Mouse (Mus musculus): Measurements from ENCODE around the gene Gm28048. TPM values are rescaled to one million over a fixed set of nuclear protein-coding genes. Genes with fewer than 3 reads are reported as not detected.

The Gm28048 gene
- total and polyA plus RNA-seq, 2 experiments from 2014 or later, result 2.7 TPM; not detected in 1

DNA sequence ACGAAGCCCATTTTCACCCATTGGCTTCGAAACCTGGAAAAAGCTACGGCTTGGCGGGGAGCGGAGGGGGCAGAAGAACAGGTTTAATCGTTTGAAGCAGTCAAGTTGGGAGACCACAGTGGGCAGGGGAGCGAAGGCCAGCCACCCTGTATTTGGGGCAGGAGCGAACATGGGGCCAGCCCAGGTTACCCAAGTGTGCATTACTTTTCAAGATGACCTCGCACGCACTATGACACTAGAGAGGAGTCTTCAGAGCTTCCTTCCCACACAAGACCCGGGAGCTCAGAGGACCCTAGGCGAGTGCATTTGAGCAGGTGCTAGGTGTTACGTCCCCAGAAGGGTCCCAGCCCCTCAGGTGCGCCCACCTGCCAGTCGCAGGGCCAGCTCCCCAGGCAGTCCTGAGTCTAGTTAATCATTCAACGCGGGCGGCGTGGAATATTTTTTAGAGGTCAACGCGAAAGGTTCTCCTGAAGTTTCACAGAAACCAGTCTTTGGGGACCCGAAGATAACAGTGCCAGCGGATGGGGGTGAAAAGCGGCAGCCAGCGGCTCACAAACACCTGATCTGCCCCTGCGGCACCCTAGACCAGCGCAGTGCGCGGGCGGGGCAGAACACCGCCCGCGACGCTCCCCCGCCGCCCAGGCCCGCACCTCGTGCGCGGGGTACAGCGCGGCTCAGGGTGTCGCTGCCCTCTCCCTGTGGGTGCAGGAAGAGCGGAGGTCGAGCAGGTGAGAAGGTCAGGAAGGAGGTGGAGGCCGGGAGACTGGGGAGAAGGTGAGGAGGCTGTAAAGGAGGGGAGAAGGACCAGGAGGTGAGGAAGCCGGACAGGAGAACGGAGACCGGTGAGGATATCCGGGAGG is 123.2 kb downstream of the Gm28048 start:
- WGBS, result 2% methylated on average over 50 of the region's 50 CpGs
- no peak for TF ChIP-seq CTCF (IDR thresholded peaks at IDR 0.05)
- H3K4me1 ChIP-seq (ENCODE audit: insufficient read depth, low read length), result peaks cover 14% of the 10 kb centered on the region; the same call in 1 of the 2 replicates
- no peaks in the 10 kb centered on the region for H3K36me3 ChIP-seq (ENCODE audit: insufficient read depth, low read length)
- H3K27ac ChIP-seq (ENCODE audit: low read depth, low read length), result no peak overlapping the region
- H3K27me3 ChIP-seq (ENCODE audit: insufficient read depth, low read length), result peaks cover 40% of the 10 kb centered on the region
- peak overlapping the region; percentile 78 for H3K4me3 ChIP-seq (ENCODE audit: low read depth, low read length)
- DNase-seq (ENCODE audit: low spot score), result no peak
- H3K9ac ChIP-seq (replicated peaks; ENCODE audit: low read length, poor library complexity, severe bottlenecking), result peak overlapping the region; percentile 56
- H3K4me2 ChIP-seq (ENCODE audit: low read depth, low read length, poor library complexity, severe bottlenecking), result peak overlapping the region; percentile 77
- peak; percentile 35 for ATAC-seq (ENCODE audit: low FRiP score)
- H3K9me3 ChIP-seq (ENCODE audit: low read length), result no peaks in the 10 kb centered on the region

DNA sequence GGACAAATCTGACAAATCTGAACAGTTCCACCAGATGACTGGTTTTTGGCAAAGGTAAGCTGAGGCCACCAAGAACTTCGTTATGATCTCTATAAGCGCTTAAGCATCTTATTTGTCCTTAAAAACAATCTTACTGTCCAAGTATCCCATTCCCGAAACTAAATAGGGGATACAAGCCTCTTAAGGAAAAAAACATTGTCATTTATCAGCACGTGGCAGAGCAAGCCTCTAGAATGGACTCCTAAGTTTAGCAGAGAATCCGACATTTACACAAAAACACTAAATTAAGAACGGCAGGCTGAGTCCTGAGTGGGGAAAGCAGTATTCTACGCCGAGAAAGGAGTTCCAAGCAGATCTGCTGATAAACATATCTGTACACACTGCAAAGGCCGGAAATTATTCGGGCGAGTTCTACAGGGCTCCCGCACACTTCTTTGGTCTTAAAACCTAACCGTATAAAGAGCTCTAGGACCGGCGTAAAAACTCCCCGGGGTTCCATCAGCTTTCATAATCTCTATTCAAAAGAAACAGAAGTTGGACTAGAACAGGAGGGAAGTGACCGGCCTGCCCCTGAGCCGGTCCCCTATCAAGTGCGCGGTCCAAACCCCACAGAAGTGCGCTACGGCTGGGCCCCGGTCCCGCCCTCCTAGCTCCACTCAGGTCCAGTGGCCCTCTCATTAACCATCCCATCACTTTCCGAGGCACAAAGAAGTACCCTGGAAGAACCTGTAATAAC is 124.0 kb downstream of the Gm28048 start:
- 0 out of 2 replicates have a peak overlapping the region, but pooled peaks have one; percentile 56 for H3K9ac ChIP-seq (replicated peaks; ENCODE audit: low read length, poor library complexity, severe bottlenecking)
- H3K4me1 ChIP-seq (ENCODE audit: insufficient read depth, low read length), result peaks cover 14% of the 10 kb centered on the region; the same call in 1 of the 2 replicates
- H3K9me3 ChIP-seq (ENCODE audit: low read length), result no peaks in the 10 kb centered on the region
- H3K27ac ChIP-seq (ENCODE audit: low read depth, low read length), result no peak overlapping the region
- DNase-seq (ENCODE audit: low spot score) (no peak), ATAC-seq (ENCODE audit: low FRiP score) (no peak)
- WGBS, result 18% methylated on average over 25 of the region's 25 CpGs
- H3K4me2 ChIP-seq (ENCODE audit: low read depth, low read length, poor library complexity, severe bottlenecking), result peak overlapping the region; percentile 77
- no peaks in the 10 kb centered on the region for H3K36me3 ChIP-seq (ENCODE audit: insufficient read depth, low read length)
- no peak for TF ChIP-seq CTCF (IDR thresholded peaks at IDR 0.05)
- H3K4me3 ChIP-seq (ENCODE audit: low read depth, low read length), result peak overlapping the region; percentile 78
- H3K27me3 ChIP-seq (ENCODE audit: insufficient read depth, low read length), result peaks cover 34% of the 10 kb centered on the region

DNA sequence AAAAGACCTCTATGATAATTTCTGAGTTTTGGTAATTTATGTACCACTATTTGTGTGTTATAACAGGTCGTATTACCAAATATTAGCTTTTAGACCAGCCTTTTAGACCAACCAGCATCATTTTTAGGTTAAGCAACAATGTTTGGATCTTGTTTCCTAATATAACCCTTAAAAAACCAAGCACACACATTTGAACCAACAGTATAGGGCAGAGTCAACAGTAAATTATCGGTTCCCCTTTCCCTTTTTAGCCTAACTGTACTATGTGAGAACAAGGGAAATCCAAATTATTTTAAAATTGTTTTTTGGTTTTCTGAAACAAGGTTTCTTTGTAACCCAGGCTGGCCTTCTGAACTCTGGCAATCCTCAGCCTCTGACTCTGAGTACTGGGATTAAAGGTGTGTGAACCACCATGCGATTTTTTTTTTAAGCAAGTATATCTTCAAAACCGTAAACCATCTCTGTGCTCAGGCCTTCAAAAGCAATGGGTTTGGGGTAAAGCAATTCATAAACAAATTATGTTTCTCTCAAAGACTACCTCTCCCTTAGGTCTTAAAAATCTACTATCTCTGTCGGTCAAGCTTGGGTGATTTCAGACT is 124.7 kb downstream of the Gm28048 start:
- WGBS, result 84% methylated on average over 5 of the region's 5 CpGs

DNA sequence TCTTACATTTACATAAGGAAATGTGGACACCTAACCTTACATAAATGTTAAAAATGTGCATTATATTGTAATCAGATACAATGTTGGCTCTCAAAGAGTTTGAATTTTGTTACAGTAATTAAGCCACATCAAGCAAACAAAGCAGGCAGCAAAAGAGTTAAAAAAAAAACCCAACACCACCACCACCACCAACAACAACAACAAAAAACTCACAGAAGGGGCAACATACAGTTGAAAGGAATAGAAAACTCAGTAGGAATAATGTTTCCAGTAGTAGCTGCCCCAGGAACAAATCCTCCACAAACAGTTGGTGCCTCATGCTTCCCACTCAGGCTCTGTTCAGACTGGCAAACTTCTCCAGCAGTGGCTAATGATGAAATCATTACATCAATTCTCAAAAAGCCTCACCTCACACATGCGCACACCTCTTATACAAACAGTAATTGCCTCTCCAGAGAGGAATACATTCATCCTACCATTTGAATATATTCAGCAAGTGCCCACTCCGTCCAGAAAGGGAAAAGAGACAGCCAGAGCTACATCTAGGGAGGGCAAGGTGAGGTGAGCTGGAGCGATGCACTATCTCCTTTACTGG is 125.4 kb downstream of the Gm28048 start:
- H3K4me1 ChIP-seq (ENCODE audit: insufficient read depth, low read length), result peaks cover 14% of the 10 kb centered on the region; the same call in 1 of the 2 replicates
- TF ChIP-seq CTCF (IDR thresholded peaks at IDR 0.05), result no peak
- H3K4me3 ChIP-seq (ENCODE audit: low read depth, low read length), result no peak overlapping the region
- H3K27me3 ChIP-seq (ENCODE audit: insufficient read depth, low read length), result peaks cover 34% of the 10 kb centered on the region
- 77% methylated on average over 3 of the region's 3 CpGs for WGBS
- DNase-seq (ENCODE audit: low spot score), result no peak
- no peak overlapping the region for H3K9ac ChIP-seq (replicated peaks; ENCODE audit: low read length, poor library complexity, severe bottlenecking)
- no peak overlapping the region for H3K4me2 ChIP-seq (ENCODE audit: low read depth, low read length, poor library complexity, severe bottlenecking)
- ATAC-seq (ENCODE audit: low FRiP score), result no peak
- H3K9me3 ChIP-seq (ENCODE audit: low read length), result no peaks in the 10 kb centered on the region
- no peaks in the 10 kb centered on the region for H3K36me3 ChIP-seq (ENCODE audit: insufficient read depth, low read length)
- H3K27ac ChIP-seq (ENCODE audit: low read depth, low read length), result no peak overlapping the region

More for the DNA sequence above, 124.7 kb downstream of the Gm28048 start:
- no peak overlapping the region for H3K9ac ChIP-seq (replicated peaks; ENCODE audit: low read length, poor library complexity, severe bottlenecking)
- H3K36me3 ChIP-seq (ENCODE audit: insufficient read depth, low read length), result no peaks in the 10 kb centered on the region
- ATAC-seq (ENCODE audit: low FRiP score) (no peak), DNase-seq (ENCODE audit: low spot score) (no peak)
- H3K4me1 ChIP-seq (ENCODE audit: insufficient read depth, low read length), result peaks cover 14% of the 10 kb centered on the region; the same call in 1 of the 2 replicates
- peaks cover 34% of the 10 kb centered on the region for H3K27me3 ChIP-seq (ENCODE audit: insufficient read depth, low read length)
- no peak overlapping the region for H3K27ac ChIP-seq (ENCODE audit: low read depth, low read length)
- H3K4me2 ChIP-seq (ENCODE audit: low read depth, low read length, poor library complexity, severe bottlenecking), result no peak overlapping the region
- no peaks in the 10 kb centered on the region for H3K9me3 ChIP-seq (ENCODE audit: low read length)
- no peak overlapping the region for H3K4me3 ChIP-seq (ENCODE audit: low read depth, low read length)
- no peak for TF ChIP-seq CTCF (IDR thresholded peaks at IDR 0.05)

DNA sequence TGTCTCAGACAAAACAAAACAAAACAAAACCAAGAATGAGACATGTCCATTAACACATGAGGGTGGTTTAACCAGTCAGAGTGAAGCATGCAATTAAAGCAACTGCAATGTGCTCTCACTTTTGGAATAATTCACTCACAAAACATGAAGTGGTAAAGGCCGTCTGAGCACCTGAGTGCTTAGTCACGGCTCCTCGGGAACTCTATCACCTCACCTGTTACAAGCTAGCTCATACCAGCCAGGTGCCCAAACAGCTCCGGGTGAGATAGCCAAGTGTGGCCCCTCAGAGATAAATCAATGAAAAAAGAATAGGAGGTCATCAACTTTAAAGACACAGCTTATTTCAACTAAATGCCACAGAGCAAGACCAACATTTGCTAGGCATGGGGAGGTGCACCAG is 127.3 kb downstream of the Gm28048 start:
- Histone ChIP-seq H3K27ac (ENCODE audit: low read depth, low read length) (no peak overlapping the region), H3K4me2 (ENCODE audit: low read depth, low read length, poor library complexity, severe bottlenecking) (no peak overlapping the region), H3K4me3 (ENCODE audit: low read depth, low read length) (no peak overlapping the region), H3K27me3 (ENCODE audit: insufficient read depth, low read length) (peaks cover 17% of the 10 kb centered on the region), H3K4me1 (ENCODE audit: insufficient read depth, low read length) (peaks cover 9% of the 10 kb centered on the region; the same call in 1 of the 2 replicates), H3K9me3 (ENCODE audit: low read length) (no peaks in the 10 kb centered on the region), H3K9ac (replicated peaks; ENCODE audit: low read length, poor library complexity, severe bottlenecking) (no peak overlapping the region), H3K36me3 (ENCODE audit: insufficient read depth, low read length) (no peaks in the 10 kb centered on the region)
- 87% methylated on average over 4 of the region's 4 CpGs for WGBS
- ATAC-seq (ENCODE audit: low FRiP score), result no peak
- no peak for TF ChIP-seq CTCF (IDR thresholded peaks at IDR 0.05)
- no peak for DNase-seq (ENCODE audit: low spot score)

Data from midbrain, postnatal 0 days (tissue).